Mouse (Mus musculus) heart, adult 2 months (tissue): ENCODE measurements around the gene Kcnk3.

ENCODE experiments used
- CTCF ChIP-seq: fragments of 200-600 bp; IDR thresholded peaks from 2 replicates; pipeline ENCODE4 v1.8.1; 2022; ENCODE audit warnings: antibody characterized with exemption, mild to moderate bottlenecking, moderate library complexity
- EP300 ChIP-seq: fragments of 200-500 bp; IDR thresholded peaks from 2 replicates; pipeline ENCODE4 v1.6.1; 2011; ENCODE audit warnings: low read depth, low read length, control low read depth; ENCODE audit not compliant: insufficient read depth

DNA sequence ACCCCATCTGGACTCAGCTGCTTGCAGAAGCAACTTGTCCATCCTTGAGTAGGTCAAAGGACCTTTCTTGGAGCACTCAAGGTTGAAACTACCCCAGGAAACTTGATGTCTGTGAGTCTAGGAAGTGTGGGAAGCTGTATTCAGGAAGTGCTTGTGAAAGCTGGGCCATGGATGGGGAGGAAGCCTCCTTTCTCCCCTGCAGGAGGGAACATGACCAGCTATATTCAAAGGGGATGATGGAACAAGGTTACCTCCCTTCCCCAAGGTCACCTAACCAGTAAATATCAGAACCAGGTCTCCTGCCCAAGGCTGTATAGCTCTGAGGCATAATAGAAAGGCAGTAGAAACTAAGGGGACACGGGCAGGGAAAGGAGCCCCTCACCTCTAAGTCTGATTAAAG is 44.2 kb downstream of the Kcnk3 start:
- TF ChIP-seq EP300 (no peak), CTCF (no peak)
